Mouse (Mus musculus) thymus, postnatal 0 days (tissue): ENCODE data around the gene Ndufb3. TPM values are rescaled to one million over a fixed set of nuclear protein-coding genes. Genes with fewer than 3 reads are reported as not detected.
"Not testable (repeated sequence)": the region's sequence is repeated elsewhere in the genome, so short reads cannot be mapped to it uniquely, and the experiment has no call there.

Source experiments
- DNase-seq: peaks from one replicate; pipeline ENCODE4 v3.0.0-alpha.2; 2015; ENCODE audit warnings: low spot score
- polyA plus RNA-seq: library from polyadenylated mRNA; unstranded; fragments of >200 nt; fragmentation: Nextera tagmentation; extraction: Ambion mirVana; gene quantifications from 2 replicates; pipeline ENCODE4 v1.2.1, GENCODE M21; 2015

Ndufb3 gene
- 276 and 280 TPM in 2 replicates for polyA plus RNA-seq

DNA sequence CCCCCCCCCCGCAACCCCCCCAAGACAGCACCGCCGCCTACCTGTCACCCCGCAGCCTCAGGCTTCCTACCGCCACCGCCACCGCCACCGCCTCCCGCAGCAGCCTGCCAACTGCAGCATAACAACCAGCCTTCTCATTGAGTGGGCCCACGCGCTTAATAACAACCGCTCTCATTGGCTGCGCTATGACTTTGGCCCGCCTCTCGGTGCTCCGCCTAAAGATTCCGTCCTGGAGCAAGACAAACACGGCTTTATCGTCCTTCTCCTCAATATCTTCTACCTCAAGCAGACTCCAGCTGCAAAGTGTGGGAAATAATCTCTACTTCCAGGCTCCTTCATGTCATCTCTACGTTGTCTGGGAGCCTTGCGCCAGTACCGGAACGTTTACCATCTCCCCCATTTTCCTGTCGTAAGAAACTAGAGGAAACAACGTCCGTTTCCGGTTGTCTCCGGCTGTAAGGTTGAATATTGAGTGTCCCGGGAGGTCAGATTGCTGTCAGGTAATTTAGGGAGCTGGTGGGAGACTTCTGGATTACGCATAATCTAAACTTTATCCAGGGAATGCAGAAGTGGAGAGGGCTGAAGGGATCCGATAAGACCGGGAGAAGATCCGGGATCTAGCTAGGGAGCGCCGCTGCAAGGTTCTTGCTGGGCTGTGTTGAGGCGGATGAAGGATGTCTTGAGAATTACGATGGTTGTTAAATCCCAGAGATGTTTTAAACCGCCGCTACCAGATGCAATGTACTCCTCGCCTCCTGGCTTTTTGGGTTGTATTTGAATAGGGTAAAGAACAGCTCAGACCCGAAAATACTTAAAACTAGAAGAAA is at the start of gene Ndufb3, which contains the start of gene Fam126b:
Gene Ndufb3 (plus strand): TSS at position 214 of the 827 bp plus-strand sequence.
Gene Fam126b (minus strand): TSS at position 153 of the 827 bp plus-strand sequence.
- peak; percentile 92 for DNase-seq

DNA sequence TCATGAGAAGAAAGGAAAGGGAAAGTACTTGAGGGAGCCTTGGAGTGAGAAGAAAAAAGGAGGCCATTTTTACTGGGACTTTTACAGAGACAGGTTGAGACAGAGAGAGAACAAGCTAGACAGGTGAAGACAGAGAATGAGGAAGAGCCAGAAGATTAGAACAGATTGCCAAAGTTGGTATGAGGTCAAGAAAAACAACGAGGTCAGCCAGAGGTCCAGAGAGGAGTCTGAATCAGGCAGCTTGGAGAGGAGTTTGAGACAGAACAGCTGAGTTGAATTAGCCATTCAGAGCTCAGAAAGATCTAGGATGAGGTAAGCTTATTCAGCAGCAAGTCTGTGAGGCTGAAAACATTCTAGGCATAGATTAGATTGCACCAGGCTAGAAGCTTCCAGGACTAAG is 44.8 kb upstream of the Ndufb3 start:
- DNase-seq, result no peak

DNA sequence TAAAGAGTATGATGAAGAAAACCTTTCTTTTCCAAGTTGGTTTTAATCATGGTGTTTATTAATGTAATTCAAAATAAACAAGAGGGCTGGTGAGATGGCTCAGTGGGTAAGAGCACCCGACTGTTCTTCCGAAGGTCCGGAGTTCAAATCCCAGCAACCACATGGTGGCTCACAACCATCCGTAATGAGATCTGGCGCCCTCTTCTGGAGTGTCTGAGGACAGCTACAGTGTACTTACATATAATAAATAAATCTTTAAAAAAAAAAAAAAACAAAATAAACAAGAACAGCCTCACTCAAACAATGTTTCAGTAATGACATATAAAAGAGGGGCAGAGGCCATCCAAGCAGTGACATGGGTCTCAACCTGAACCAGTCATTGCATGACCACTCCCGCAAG is 25.8 kb upstream of the Ndufb3 start:
- DNase-seq, result not testable (repeated sequence)

DNA sequence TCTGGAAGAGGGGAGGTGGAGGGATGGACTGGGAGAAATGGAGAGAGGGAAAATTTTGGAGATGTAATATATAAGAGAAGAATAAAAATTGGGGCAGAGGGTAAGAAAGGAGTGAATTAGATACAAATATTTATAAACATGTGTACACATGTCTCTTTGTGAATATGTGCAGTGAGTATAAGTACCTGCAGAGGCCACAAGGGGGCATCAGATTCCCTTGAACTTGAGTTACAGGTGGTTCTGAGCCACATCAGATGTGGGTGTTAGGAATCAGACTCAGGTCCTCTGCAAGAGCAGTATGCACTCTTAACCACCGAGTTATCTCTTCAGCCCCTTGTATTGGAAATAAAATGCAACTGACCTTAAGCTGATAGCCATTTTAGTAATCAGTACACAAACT is 23.7 kb upstream of the Ndufb3 start:
- DNase-seq, result peak; percentile 53

DNA sequence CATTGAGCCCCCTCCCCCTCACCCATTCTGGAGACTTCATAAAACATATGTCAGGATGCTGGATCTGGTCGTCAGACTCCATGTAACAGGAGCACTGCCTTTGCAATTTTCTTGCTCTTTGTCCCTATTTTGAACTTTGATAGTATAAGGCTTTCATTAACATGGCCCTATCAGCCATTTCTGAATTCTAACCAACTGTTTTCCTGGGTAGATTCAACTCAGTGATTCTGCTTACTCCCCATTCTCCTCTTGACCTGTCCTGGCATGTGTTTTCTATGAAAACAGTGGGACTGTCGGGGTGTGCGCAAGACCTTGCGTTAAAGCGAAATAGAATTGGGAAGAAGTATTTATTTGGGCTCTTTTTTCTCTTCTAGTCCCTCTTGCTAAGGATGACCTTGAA is 21.2 kb upstream of the Ndufb3 start:
- DNase-seq, result no peak

DNA sequence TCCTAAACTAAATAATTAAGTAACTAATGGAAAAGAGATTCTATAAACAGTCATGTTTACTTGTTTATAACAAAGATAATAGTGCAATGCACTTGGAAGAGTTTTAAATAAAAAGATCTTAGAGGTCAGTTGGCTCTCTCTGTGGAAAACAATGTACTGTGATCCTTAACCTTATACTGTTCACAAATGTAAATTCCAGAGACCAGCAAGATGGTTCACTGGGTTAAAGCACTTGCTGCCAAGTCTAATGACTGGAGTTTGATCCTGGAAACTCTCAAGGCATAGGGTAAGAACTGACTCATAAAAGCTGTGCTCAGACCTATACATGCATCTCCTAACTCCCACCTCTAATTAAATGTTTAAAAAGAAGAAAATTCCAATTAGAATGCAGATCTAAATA is 19.6 kb upstream of the Ndufb3 start:
- DNase-seq, result no peak

- no peak for DNase-seq
Measured at GRCm38 (mm10) chr1:58568456-58569130, 17.6 kb upstream of the Ndufb3 start.

- DNase-seq, result no peak
Measured at GRCm38 (mm10) chr1:58570437-58570836, 15.7 kb upstream of the Ndufb3 start.

DNA sequence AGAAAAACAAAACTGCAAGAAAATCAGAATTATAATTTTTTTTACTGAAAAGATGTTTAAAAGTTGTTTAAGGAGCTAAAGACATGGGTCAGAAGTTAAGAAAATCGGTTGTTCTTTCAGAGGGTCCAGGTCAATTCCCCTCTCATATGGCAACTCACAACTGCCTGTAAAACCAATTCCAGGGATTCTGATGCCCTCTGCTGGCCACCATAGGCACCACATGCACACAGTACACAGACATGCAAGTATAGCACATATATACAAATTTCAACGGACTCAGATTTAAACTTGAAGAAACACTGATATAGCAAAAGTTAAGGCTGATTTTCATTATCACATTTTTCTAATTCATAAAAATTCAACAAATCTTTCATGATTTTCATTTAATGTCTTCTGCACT is 7.0 kb upstream of the Ndufb3 start:
- DNase-seq, result peak; percentile 39

GRCm38 (mm10) chr1:58582611-58583010 is 3.6 kb upstream of the Ndufb3 start:
- DNase-seq, result no peak

GRCm38 (mm10) chr1:58584271-58584670 is 1.9 kb upstream of the Ndufb3 start:
- peak; percentile 4 for DNase-seq

- peak; percentile 3 for DNase-seq
Measured at GRCm38 (mm10) chr1:58585373-58586170, 612 bp upstream of the Ndufb3 start.

DNA sequence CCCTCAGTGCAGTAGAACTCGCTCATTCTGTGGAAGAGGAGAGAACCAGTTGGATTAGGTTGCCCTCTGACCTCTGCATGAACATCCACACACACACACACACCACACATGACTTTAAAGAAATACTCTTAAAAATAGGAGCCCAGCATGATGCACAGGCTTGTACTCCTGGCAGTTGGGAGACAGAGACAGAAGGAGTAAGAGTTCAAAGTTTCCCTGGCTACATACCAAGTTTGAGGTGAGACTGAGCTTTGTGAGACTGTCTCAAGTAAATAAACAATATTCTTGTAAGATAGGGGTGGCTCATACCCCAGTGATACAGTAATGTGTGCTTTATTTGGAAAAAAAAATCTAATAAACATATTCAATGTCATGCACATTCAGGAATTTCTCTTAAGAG is 1.3 kb downstream of the Ndufb3 start:
- no peak for DNase-seq

DNA sequence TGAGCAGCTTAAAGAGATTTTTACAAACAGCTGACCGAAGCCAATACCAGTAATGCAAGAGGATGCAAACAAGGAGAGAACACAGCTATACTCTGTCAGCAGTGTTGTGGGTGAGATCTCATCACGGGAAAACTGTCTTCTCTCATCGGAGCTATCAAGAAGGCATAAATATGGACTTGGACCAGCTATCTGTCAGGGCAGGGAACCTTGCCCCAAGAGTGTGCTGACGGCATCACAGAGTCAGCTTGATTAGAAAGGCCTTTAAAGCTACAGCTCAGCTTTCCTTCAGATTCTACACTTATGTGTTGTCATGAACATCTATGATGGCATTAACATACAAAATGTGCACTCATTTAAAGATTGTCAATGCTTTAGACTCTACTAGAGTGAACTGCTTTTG is 16.5 kb downstream of the Ndufb3 start:
- no peak for DNase-seq

DNA sequence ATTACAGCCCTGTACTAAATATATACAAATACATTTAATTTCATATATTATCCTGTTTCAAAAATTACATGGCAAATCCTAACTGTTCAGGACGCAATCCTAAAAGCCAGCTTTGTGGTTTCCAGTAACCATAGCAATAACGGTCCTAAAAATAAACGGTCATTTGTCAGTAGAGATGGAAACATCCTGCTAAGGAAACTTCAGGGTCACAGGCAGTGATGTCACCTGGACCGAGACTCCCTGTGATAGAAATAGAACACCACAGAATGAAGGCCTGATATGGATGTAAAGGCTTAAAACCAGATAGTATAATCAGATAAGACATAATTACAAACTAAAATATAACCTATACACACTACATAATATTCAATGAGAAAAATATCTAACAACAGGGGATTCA is 17.6 kb downstream of the Ndufb3 start:
- DNase-seq, result no peak

DNA sequence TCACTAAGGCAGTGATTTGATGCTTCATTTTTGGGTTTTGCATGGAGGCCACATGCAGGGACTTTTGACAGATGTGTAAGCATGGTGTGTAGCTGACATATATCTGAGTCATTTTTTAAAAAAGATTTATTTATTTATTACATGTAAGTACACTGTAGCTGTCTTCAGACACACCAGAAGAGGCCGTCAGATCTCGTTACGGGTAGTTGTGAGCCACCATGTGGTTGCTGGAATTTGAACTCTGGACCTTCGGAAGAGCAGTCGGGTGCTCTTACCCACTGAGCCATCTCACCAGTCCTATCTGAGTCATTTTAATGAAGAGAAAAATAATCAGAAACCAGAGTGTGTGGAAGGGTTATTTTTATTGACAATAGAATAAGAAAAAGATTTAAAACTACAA is 23.4 kb downstream of the Ndufb3 start:
- DNase-seq, result not testable (repeated sequence)

DNA sequence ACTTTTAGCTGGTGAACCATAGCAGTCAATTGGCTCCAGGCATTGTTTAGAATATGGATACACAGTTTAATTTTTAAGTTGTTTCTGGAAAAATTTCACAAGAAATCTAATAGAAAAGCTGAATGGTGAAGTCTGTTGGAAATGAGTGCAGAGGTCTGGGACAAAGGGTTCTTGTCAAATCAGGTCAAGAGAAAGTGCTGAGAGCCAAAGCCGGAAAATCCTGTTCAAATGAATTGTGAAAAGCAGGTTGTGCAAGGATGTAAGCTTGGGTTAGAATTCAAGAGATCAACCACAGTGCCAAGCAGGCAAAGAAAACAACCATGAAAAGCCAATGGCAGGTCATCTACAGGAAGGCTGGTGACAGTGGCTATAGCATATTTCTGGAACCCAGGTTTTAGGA is 24.0 kb downstream of the Ndufb3 start:
- no peak for DNase-seq

GRCm38 (mm10) chr1:58610611-58611010 is 24.4 kb downstream of the Ndufb3 start:
- no peak for DNase-seq

GRCm38 (mm10) chr1:58613786-58614185 is 27.6 kb downstream of the Ndufb3 start:
- peak; percentile 16 for DNase-seq

DNA sequence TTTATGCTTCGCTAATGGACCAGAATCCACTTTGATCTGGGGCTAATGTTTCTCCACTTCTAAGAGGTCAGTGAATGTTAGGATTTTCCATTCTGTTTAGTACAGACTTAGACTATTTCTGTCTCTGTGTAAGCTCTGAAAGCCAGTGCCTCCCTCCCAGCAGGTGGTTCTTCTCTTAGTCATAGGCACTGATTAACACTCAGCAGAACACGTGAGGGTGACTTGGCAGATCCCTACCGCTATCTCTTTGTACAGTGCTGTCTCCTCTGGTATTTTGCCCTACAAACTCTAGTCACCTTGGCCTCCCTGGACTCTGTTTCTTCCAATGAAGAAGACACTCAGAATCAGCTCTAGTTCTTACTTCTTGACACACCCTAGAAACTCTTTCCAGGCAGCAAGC is 28.2 kb downstream of the Ndufb3 start:
- no peak for DNase-seq

GRCm38 (mm10) chr1:58615146-58615545 is 29.0 kb downstream of the Ndufb3 start:
- DNase-seq, result no peak

DNA sequence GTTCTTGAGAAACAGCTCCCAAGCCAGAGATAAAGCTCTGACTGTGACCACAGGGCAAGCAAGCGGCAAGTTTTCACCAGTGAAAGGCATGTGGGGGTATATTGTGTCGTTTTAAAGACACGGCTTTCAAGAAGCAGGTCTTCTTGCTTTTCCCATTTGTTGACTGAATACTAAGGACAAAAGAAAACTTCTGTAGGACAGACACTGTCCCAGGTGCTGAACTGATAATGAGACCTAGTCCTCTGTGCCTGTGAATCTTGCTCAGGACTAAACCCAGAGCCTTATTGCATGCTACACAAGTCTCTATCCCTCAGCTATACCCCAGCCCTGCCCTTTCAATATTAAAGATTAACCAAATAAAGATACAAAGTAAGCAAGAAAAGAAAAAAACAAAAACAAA is 30.0 kb downstream of the Ndufb3 start:
- no peak for DNase-seq
